Mouse (Mus musculus) liver, embryonic 15.5 days (tissue): ENCODE data around the gene Wbp2. TPM values are rescaled to one million over a fixed set of nuclear protein-coding genes. Genes with fewer than 3 reads are reported as not detected.

Source experiments
- ATAC-seq: fragments of 200-750 bp; cut with Nextera tagmentation; 2 replicates; pipeline ENCODE4 v1.8.0; 2017; ENCODE audit warnings: moderate number of reproducible peaks, mild to moderate bottlenecking, moderate library complexity; ENCODE audit not compliant: insufficient read depth
- H3K27ac ChIP-seq: fragments of 300-500 bp; sonication (generic); replicated peaks from 2 replicates; pipeline ENCODE4 v1.5.1; 2015; ENCODE audit warnings: mild to moderate bottlenecking, inconsistent platforms
- H3K27me3 ChIP-seq: fragments of 300-500 bp; sonication (generic); 2 replicates; pipeline ENCODE4 v1.6.1; 2015; ENCODE audit warnings: mild to moderate bottlenecking, inconsistent platforms
- H3K36me3 ChIP-seq: fragments of 300-500 bp; sonication (generic); replicated peaks from 2 replicates; pipeline ENCODE4 v1.6.1; 2015; ENCODE audit warnings: moderate library complexity, mild to moderate bottlenecking, inconsistent platforms
- H3K4me1 ChIP-seq: fragments of 300-500 bp; sonication (generic); replicated peaks from 2 replicates; pipeline ENCODE4 v1.6.1; 2015; ENCODE audit warnings: inconsistent platforms
- H3K4me2 ChIP-seq: fragments of 300-500 bp; sonication (generic); 2 replicates; pipeline ENCODE4 v1.6.1; 2015; ENCODE audit warnings: moderate library complexity, mild to moderate bottlenecking, inconsistent platforms
- H3K4me3 ChIP-seq: fragments of 300-500 bp; sonication (generic); replicated peaks from 2 replicates; pipeline ENCODE4 v1.5.1; 2015; ENCODE audit warnings: mild to moderate bottlenecking, inconsistent platforms
- H3K9ac ChIP-seq: fragments of 300-500 bp; sonication (generic); 2 replicates; pipeline ENCODE4 v1.6.1; 2015; ENCODE audit warnings: moderate library complexity, mild to moderate bottlenecking, inconsistent platforms
- H3K9me3 ChIP-seq: fragments of 300-500 bp; sonication (generic); replicated peaks from 2 replicates; pipeline ENCODE4 v1.6.1; 2016; ENCODE audit warnings: inconsistent platforms
- whole genome bisulfite sequencing: fragments of 180-500 bp; shearing (Covaris S2); methylation state at CpG from one replicate; pipeline ENCODE4 v1.1.7; 2015; ENCODE audit warnings: mixed read lengths; ENCODE audit not compliant: insufficient replicate concordance; 5-methylcytosine and 5-hydroxymethylcytosine counted together
- polyA plus RNA-seq: library from polyadenylated mRNA; unstranded; fragments of >200 nt; fragmentation: Nextera tagmentation; extraction: Ambion mirVana; gene quantifications from 2 replicates; pipeline ENCODE4 v1.2.1, GENCODE M21; 2015

Wbp2 gene
- polyA plus RNA-seq, 1 experiment from 2014 or later: 83.9 TPM

- no peak for ATAC-seq
- Histone ChIP-seq H3K27me3 (peaks cover 68% of the 10 kb centered on the region), H3K9ac (no peak overlapping the region), H3K4me1 (peaks cover 61% of the 10 kb centered on the region), H3K4me3 (peak overlapping the region; percentile 56), H3K4me2 (peak overlapping the region; percentile 72), H3K36me3 (no peaks in the 10 kb centered on the region), H3K9me3 (no peaks in the 10 kb centered on the region), H3K27ac (no peak overlapping the region)
- 23% methylated on average over 23 of the region's 23 CpGs for WGBS
Observed at GRCm38 (mm10) chr11:116108464-116109137, 21.8 kb upstream of the Wbp2 start.

GRCm38 (mm10) chr11:116107777-116108285 is 21.0 kb upstream of the Wbp2 start:
- ATAC-seq: no peak
- WGBS: 55% methylated on average over 19 of the region's 19 CpGs
- H3K36me3 ChIP-seq: no peaks in the 10 kb centered on the region
- peaks cover 68% of the 10 kb centered on the region for H3K27me3 ChIP-seq
- H3K4me3 ChIP-seq: no peak overlapping the region
- H3K4me2 ChIP-seq: peak overlapping the region; percentile 72
- no peak overlapping the region for H3K27ac ChIP-seq
- H3K4me1 ChIP-seq: peaks cover 66% of the 10 kb centered on the region
- no peaks in the 10 kb centered on the region for H3K9me3 ChIP-seq
- no peak overlapping the region for H3K9ac ChIP-seq

GRCm38 (mm10) chr11:116106963-116107776 is 20.4 kb upstream of the Wbp2 start:
- H3K27me3 ChIP-seq: peaks cover 66% of the 10 kb centered on the region

GRCm38 (mm10) chr11:116106154-116106962 is 19.6 kb upstream of the Wbp2 start:
- Histone ChIP-seq H3K4me3 (no peak overlapping the region), H3K9me3 (no peaks in the 10 kb centered on the region), H3K27me3 (peaks cover 58% of the 10 kb centered on the region), H3K4me2 (peak overlapping the region; percentile 35), H3K9ac (no peak overlapping the region), H3K36me3 (no peaks in the 10 kb centered on the region), H3K27ac (no peak overlapping the region), H3K4me1 (peaks cover 77% of the 10 kb centered on the region)
- 25% methylated on average over 32 of the region's 32 CpGs for WGBS
- no peak for ATAC-seq

More at GRCm38 (mm10) chr11:116106963-116107776, 20.4 kb upstream of the Wbp2 start:
- Histone ChIP-seq H3K4me2 (no peak overlapping the region), H3K4me1 (peaks cover 69% of the 10 kb centered on the region), H3K27ac (no peak overlapping the region), H3K9me3 (no peaks in the 10 kb centered on the region), H3K9ac (no peak overlapping the region), H3K36me3 (no peaks in the 10 kb centered on the region), H3K4me3 (no peak overlapping the region)
- 38% methylated on average over 14 of the region's 14 CpGs for WGBS
- no peak for ATAC-seq

GRCm38 (mm10) chr11:116105065-116105464 is 18.3 kb upstream of the Wbp2 start:
- Histone ChIP-seq H3K9ac (no peak overlapping the region), H3K4me3 (no peak overlapping the region), H3K27me3 (peaks cover 45% of the 10 kb centered on the region), H3K27ac (no peak overlapping the region), H3K4me2 (no peak overlapping the region), H3K36me3 (no peaks in the 10 kb centered on the region), H3K9me3 (no peaks in the 10 kb centered on the region), H3K4me1 (peaks cover 83% of the 10 kb centered on the region)
- WGBS: 61% methylated on average over 2 of the region's 2 CpGs
- no peak for ATAC-seq

GRCm38 (mm10) chr11:116104006-116104646 is 17.3 kb upstream of the Wbp2 start:
- Histone ChIP-seq H3K27ac (peak overlapping the region; percentile 62), H3K4me3 (no peak overlapping the region), H3K36me3 (no peaks in the 10 kb centered on the region), H3K9me3 (no peaks in the 10 kb centered on the region), H3K9ac (no peak overlapping the region), H3K4me1 (peaks cover 83% of the 10 kb centered on the region), H3K27me3 (peaks cover 36% of the 10 kb centered on the region), H3K4me2 (no peak overlapping the region)
- WGBS: 36% methylated on average over 14 of the region's 14 CpGs
- ATAC-seq: peak; percentile 57

GRCm38 (mm10) chr11:116103572-116103971 is 16.8 kb upstream of the Wbp2 start:
- H3K9me3 ChIP-seq: no peaks in the 10 kb centered on the region
- H3K4me3 ChIP-seq: no peak overlapping the region
- no peak overlapping the region for H3K4me2 ChIP-seq
- H3K27me3 ChIP-seq: peaks cover 30% of the 10 kb centered on the region
- ATAC-seq: no peak
- peaks cover 82% of the 10 kb centered on the region for H3K4me1 ChIP-seq
- peak overlapping the region; percentile 62; the same call in 1 of the 2 replicates for H3K27ac ChIP-seq
- 58% methylated on average over 12 of the region's 12 CpGs for WGBS
- no peaks in the 10 kb centered on the region for H3K36me3 ChIP-seq
- H3K9ac ChIP-seq: no peak overlapping the region

GRCm38 (mm10) chr11:116102472-116102871 is 15.7 kb upstream of the Wbp2 start:
- peaks cover 19% of the 10 kb centered on the region for H3K27me3 ChIP-seq
- peak overlapping the region; percentile 55; the same call in 1 of the 2 replicates for H3K27ac ChIP-seq
- no peak overlapping the region for H3K4me3 ChIP-seq
- WGBS: 32% methylated on average over 4 of the region's 4 CpGs
- ATAC-seq: no peak
- H3K9ac ChIP-seq: no peak overlapping the region
- H3K36me3 ChIP-seq: no peaks in the 10 kb centered on the region
- no peaks in the 10 kb centered on the region for H3K9me3 ChIP-seq
- peaks cover 77% of the 10 kb centered on the region for H3K4me1 ChIP-seq
- no peak overlapping the region for H3K4me2 ChIP-seq

GRCm38 (mm10) chr11:116101931-116102381 is 15.2 kb upstream of the Wbp2 start:
- Histone ChIP-seq H3K4me3 (no peak overlapping the region), H3K36me3 (no peaks in the 10 kb centered on the region), H3K4me1 (peaks cover 72% of the 10 kb centered on the region), H3K27ac (peak overlapping the region; percentile 55), H3K4me2 (peak overlapping the region; percentile 21; the same call in 1 of the 2 replicates), H3K9me3 (no peaks in the 10 kb centered on the region), H3K27me3 (peaks cover 14% of the 10 kb centered on the region), H3K9ac (no peak overlapping the region)
- WGBS: 22% methylated on average over 11 of the region's 11 CpGs
- ATAC-seq: no peak

GRCm38 (mm10) chr11:116100839-116101238 is 14.0 kb upstream of the Wbp2 start:
- Histone ChIP-seq H3K9me3 (no peaks in the 10 kb centered on the region), H3K36me3 (no peaks in the 10 kb centered on the region), H3K9ac (no peak overlapping the region), H3K27ac (0 out of 2 replicates have a peak overlapping the region, but pooled peaks have one; percentile 41), H3K27me3 (peaks cover 3% of the 10 kb centered on the region; the same call in 1 of the 2 replicates), H3K4me3 (no peak overlapping the region), H3K4me1 (peaks cover 61% of the 10 kb centered on the region), H3K4me2 (no peak overlapping the region)
- no peak for ATAC-seq
- WGBS: 75% methylated on average over 7 of the region's 7 CpGs
